Mouse (Mus musculus) G1E (cell line): ENCODE measurements around the gene Asic2.

Source experiments
- CTCF ChIP-seq: IDR thresholded peaks from 2 replicates; pipeline ENCODE4 v1.5.1; 2012; ENCODE audit warnings: low read depth, low read length, inconsistent platforms, mixed read lengths
- GATA1 ChIP-seq: IDR thresholded peaks from 2 replicates; pipeline ENCODE4 v1.6.1; 2012; ENCODE audit warnings: borderline replicate concordance, low read length, inconsistent platforms, mixed read lengths
- GATA2 ChIP-seq: IDR thresholded peaks from 2 replicates; pipeline ENCODE4 v1.6.1; 2012; ENCODE audit warnings: low read depth, low read length, inconsistent platforms, borderline replicate concordance
- POLR2AphosphoS5 ChIP-seq: IDR thresholded peaks from 2 replicates; pipeline ENCODE4 v1.6.1; 2012; ENCODE audit warnings: low read depth, low read length, inconsistent platforms; ENCODE audit not compliant: insufficient replicate concordance
- TAL1 ChIP-seq: conservative IDR thresholded peaks from 2 replicates; pipeline ENCODE4 v1.6.1; 2012; ENCODE audit warnings: low read depth, low read length, inconsistent platforms, mixed read lengths

- TF ChIP-seq CTCF (no peak), GATA1 (no peak), TAL1 (no peak), GATA2 (no peak), POLR2AphosphoS5 (no peak)
Measured at GRCm38 (mm10) chr11:81328088-81328487, 640.2 kb downstream of the Asic2 start.
